Mouse (Mus musculus) hindbrain, embryonic 16.5 days (tissue): ENCODE measurements around the gene Taar7e. TPM values are rescaled to one million over a fixed set of nuclear protein-coding genes. Genes with fewer than 3 reads are reported as not detected.

ENCODE experiments used
- ATAC-seq: fragments of 200-750 bp; cut with Nextera tagmentation; 2 replicates; pipeline ENCODE4 v1.8.0; 2017; ENCODE audit warnings: moderate TSS enrichment, moderate library complexity
- H3K27ac ChIP-seq: fragments of 300-500 bp; sonication (generic); 2 replicates; pipeline ENCODE4 v1.5.1; 2014; ENCODE audit warnings: low read depth, mild to moderate bottlenecking, control low read depth, low read length, moderate library complexity
- H3K27me3 ChIP-seq: fragments of 300-500 bp; sonication (generic); replicated peaks from 2 replicates; pipeline ENCODE4 v1.6.1; 2014; ENCODE audit warnings: low read length; ENCODE audit not compliant: control insufficient read depth, insufficient read depth
- H3K36me3 ChIP-seq: fragments of 300-500 bp; sonication (generic); 2 replicates; pipeline ENCODE4 v1.6.1; 2014; ENCODE audit warnings: mild to moderate bottlenecking, low read length, moderate library complexity, mixed read lengths; ENCODE audit not compliant: control insufficient read depth, insufficient read depth
- H3K4me1 ChIP-seq: fragments of 300-500 bp; sonication (generic); 2 replicates; pipeline ENCODE4 v1.6.1; 2014; ENCODE audit warnings: low read depth, low read length; ENCODE audit not compliant: control insufficient read depth, insufficient read depth
- H3K4me2 ChIP-seq: fragments of 300-500 bp; sonication (generic); 2 replicates; pipeline ENCODE4 v1.6.1; 2014; ENCODE audit warnings: mild to moderate bottlenecking, low read length, control low read depth, moderate library complexity
- H3K4me3 ChIP-seq: fragments of 300-500 bp; sonication (generic); 2 replicates; pipeline ENCODE4 v1.5.1; 2014; ENCODE audit warnings: mild to moderate bottlenecking, low read length, control low read depth, moderate library complexity
- H3K9ac ChIP-seq: fragments of 300-500 bp; sonication (generic); 2 replicates; pipeline ENCODE4 v1.6.1; 2014; ENCODE audit warnings: low read depth, mild to moderate bottlenecking, control low read depth, low read length, moderate library complexity
- H3K9me3 ChIP-seq: fragments of 300-500 bp; sonication (generic); 2 replicates; pipeline ENCODE4 v1.6.1; 2014; ENCODE audit warnings: mild to moderate bottlenecking, low read length, moderate library complexity; ENCODE audit not compliant: control insufficient read depth
- WGBS: fragments of 180-500 bp; shearing (Covaris S2); extraction: QIAGEN DNeasy Blood & Tissue Kit; methylation state at CpG from one replicate; pipeline ENCODE4 v1.1.7; 2014; 5-methylcytosine and 5-hydroxymethylcytosine counted together
- polyA plus RNA-seq: library from polyadenylated mRNA; unstranded; fragments of >200 nt; fragmentation: Nextera tagmentation; extraction: Ambion mirVana; gene quantifications from 2 replicates; pipeline ENCODE4 v1.2.1, GENCODE M21; 2015

Taar7e gene
- polyA plus RNA-seq, result not detected in 2 replicates

- no peak for ATAC-seq
- 92% methylated on average over 2 of the region's 2 CpGs for WGBS
- Histone ChIP-seq H3K27ac (no peak within 1 kb of the TSS), H3K36me3 (no peaks in the 10 kb centered on the region), H3K27me3 (no peaks in the 10 kb centered on the region), H3K9ac (no peak within 1 kb of the TSS), H3K4me1 (no peaks in the 10 kb centered on the region), H3K9me3 (no peaks in the 10 kb centered on the region), H3K4me2 (no peak within 1 kb of the TSS), H3K4me3 (no peak within 1 kb of the TSS)
Observed at GRCm38 (mm10) chr10:24037314-24037713, at the start of gene Taar7e. TSS of gene Taar7e (plus strand) at chr10:24037614.

DNA sequence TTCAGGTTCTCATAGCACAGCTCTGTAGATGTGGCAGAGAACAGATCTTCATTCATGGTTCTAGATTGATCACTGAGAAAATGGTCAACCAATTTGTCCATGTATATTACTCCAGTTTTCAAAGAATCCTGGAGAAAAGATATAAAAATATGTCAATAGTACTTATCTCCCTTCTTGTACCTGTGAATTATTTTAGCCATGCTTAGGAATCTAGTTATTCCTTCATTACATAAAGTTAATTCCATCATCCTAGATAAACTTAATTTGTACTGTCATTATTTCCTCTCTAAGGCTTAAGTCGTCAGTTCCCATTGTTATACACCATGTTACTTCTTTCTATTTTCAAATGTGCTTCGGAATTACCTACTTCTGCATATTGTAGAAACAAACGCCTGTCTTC lies 44.0 kb upstream of the Taar7e start, which contains the start of gene Taar7a:
Taar7a (minus strand) TSS at position 101 of the 400 bp plus-strand sequence.
- H3K4me2 ChIP-seq, result no peak within 1 kb of the TSS
- 90% methylated on average over 3 of the region's 3 CpGs for WGBS
- no peak within 1 kb of the TSS for H3K4me3 ChIP-seq
- no peak within 1 kb of the TSS for H3K9ac ChIP-seq
- no peak for ATAC-seq
- no peaks in the 10 kb centered on the region for H3K4me1 ChIP-seq
- no peaks in the 10 kb centered on the region for H3K9me3 ChIP-seq
- no peaks in the 10 kb centered on the region for H3K36me3 ChIP-seq
- H3K27ac ChIP-seq, result no peak within 1 kb of the TSS
- no peaks in the 10 kb centered on the region for H3K27me3 ChIP-seq

- no peak within 1 kb of the TSS for H3K9ac ChIP-seq
- no peak within 1 kb of the TSS for H3K4me2 ChIP-seq
- WGBS, result 94% methylated on average over 1 of the region's 1 CpGs
- H3K27me3 ChIP-seq, result no peaks in the 10 kb centered on the region
- H3K36me3 ChIP-seq, result no peaks in the 10 kb centered on the region
- no peaks in the 10 kb centered on the region for H3K4me1 ChIP-seq
- H3K27ac ChIP-seq, result no peak within 1 kb of the TSS
- no peak for ATAC-seq
- H3K9me3 ChIP-seq, result no peaks in the 10 kb centered on the region
- H3K4me3 ChIP-seq, result no peak within 1 kb of the TSS
Observed at GRCm38 (mm10) chr10:23999639-24000038, 37.8 kb upstream of the Taar7e start, which contains the start of gene Taar7b. TSS of gene Taar7b (plus strand) at chr10:23999939.

GRCm38 (mm10) chr10:24006442-24006841 lies 31.0 kb upstream of the Taar7e start:
- 90% methylated on average over 1 of the region's 1 CpGs for WGBS
- Histone ChIP-seq H3K27me3 (no peaks in the 10 kb centered on the region), H3K27ac (no peak overlapping the region), H3K4me2 (no peak overlapping the region), H3K4me1 (no peaks in the 10 kb centered on the region), H3K9ac (no peak overlapping the region), H3K36me3 (no peaks in the 10 kb centered on the region), H3K4me3 (no peak overlapping the region), H3K9me3 (no peaks in the 10 kb centered on the region)
- no peak for ATAC-seq

DNA sequence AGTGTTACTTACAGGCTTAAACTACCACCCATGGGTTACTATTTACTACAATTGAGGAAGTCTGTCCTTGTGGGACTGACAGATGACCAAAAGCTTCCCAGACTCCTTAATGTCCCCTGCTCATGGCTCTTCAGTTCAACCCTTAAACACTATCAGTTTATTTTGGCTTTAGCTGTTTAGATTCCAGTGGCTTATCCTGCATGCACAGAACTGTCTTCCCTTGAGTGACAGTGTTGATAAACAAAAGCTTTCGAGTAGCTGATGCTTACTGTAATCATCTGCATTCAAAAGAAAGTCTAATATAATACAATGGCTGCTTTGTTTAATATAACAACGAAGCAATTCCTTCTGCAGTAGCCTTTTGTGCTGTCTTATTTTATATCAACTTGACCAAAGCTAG lies 30.4 kb upstream of the Taar7e start:
- no peak overlapping the region for H3K9ac ChIP-seq
- no peaks in the 10 kb centered on the region for H3K4me1 ChIP-seq
- H3K27ac ChIP-seq, result no peak overlapping the region
- ATAC-seq, result no peak
- no peak overlapping the region for H3K4me2 ChIP-seq
- H3K9me3 ChIP-seq, result no peaks in the 10 kb centered on the region
- no peaks in the 10 kb centered on the region for H3K27me3 ChIP-seq
- H3K4me3 ChIP-seq, result no peak overlapping the region
- WGBS, result 64% methylated on average over 2 of the region's 2 CpGs
- H3K36me3 ChIP-seq, result no peaks in the 10 kb centered on the region

DNA sequence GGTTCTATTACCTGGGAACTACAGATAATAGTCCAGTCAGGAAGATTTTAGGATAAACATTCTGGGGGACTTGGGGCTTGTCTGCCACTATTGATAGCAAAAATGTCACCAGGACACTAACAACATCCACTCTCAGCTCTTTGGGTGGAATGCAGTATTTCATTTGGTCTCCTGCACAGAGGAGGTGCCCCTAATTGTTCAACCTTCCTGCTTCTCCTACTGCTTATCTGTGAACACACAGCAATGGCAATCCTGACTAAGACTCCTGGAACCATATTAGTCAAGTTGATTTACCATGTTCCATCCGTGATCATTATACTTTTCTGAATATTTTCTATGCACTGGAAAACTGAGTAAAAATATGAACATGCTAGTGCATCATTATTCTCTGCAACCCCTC lies 29.3 kb upstream of the Taar7e start:
- no peaks in the 10 kb centered on the region for H3K9me3 ChIP-seq
- H3K4me1 ChIP-seq, result no peaks in the 10 kb centered on the region
- no peak overlapping the region for H3K27ac ChIP-seq
- WGBS, result 95% methylated on average over 1 of the region's 1 CpGs
- no peaks in the 10 kb centered on the region for H3K36me3 ChIP-seq
- no peak for ATAC-seq
- H3K27me3 ChIP-seq, result no peaks in the 10 kb centered on the region
- no peak overlapping the region for H3K4me3 ChIP-seq
- H3K9ac ChIP-seq, result no peak overlapping the region
- no peak overlapping the region for H3K4me2 ChIP-seq

GRCm38 (mm10) chr10:24026922-24027321 lies 10.5 kb upstream of the Taar7e start, which contains the start of gene Taar7d:
TSS of gene Taar7d (plus strand) at chr10:24027222.
- Histone ChIP-seq H3K4me3 (no peak within 1 kb of the TSS), H3K9ac (no peak within 1 kb of the TSS)
- ATAC-seq, result no peak

DNA sequence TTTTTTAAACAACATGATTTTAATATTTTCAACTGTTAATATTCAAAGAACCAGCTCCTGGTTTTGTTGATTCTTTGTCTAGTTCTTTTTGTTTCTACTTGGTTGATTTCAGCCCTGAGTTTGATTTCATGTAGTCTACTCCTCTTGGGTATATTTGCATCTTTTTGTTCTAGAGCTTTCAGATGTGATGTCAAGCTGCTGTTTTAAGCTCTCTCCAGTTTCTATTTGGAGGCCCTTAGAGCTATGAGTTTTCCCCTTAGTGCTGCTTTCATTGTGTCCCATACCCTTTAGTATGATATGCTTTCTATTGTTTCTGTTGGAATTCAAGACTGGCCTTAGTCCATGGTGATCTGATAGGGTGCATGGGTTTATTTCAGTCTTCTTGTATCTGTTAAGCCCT lies 6.1 kb upstream of the Taar7e start:
- Histone ChIP-seq H3K4me3 (no peak overlapping the region), H3K9me3 (no peaks in the 10 kb centered on the region), H3K9ac (no peak overlapping the region), H3K36me3 (no peaks in the 10 kb centered on the region), H3K27ac (no peak overlapping the region), H3K27me3 (no peaks in the 10 kb centered on the region), H3K4me2 (no peak overlapping the region), H3K4me1 (no peaks in the 10 kb centered on the region)
- ATAC-seq, result no peak

More at GRCm38 (mm10) chr10:24026922-24027321, 10.5 kb upstream of the Taar7e start, which contains the start of gene Taar7d:
- no peaks in the 10 kb centered on the region for H3K27me3 ChIP-seq
- no peaks in the 10 kb centered on the region for H3K36me3 ChIP-seq
- H3K4me2 ChIP-seq, result no peak within 1 kb of the TSS
- no peak within 1 kb of the TSS for H3K27ac ChIP-seq
- no peaks in the 10 kb centered on the region for H3K4me1 ChIP-seq
- no peaks in the 10 kb centered on the region for H3K9me3 ChIP-seq

DNA sequence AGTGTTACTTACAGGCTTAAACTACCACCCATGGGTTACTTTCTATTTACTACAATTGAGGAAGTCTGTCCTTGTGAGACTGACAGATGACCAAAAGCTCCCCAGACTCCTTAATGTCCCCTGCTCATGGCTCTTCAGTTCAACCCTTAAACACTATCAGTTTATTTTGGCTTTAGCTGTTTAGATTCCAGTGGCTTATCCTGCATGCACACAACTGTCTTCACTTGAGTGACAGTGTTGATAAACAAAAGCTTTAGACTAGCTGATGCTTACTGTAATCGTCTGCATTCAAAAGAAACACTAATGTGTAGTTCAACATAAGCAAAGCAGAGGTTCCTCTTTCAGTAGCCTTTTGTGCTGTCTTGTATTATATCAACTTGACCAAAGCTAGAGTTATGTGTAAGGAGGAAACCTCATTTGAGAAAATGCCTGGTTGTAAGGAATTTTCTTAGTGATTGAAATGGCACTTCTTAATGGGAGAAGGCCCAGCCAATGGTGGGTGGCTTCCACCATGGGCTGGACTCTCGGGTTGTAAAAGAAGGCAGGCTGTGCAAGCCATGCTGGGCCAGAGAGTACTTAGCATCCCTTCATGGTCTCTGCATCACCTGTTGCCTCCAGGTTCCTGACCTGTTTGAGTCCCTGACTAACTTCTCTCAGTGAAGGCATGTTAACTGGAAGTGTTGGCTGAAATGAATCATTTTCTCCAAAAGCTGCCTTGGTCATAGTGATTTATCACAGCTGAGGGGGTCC lies 2.9 kb downstream of the Taar7e start:
- 75% methylated on average over 2 of the region's 2 CpGs for WGBS
- no peak overlapping the region for H3K4me3 ChIP-seq
- no peak overlapping the region for H3K4me2 ChIP-seq
- ATAC-seq, result no peak
- no peaks in the 10 kb centered on the region for H3K4me1 ChIP-seq
- no peaks in the 10 kb centered on the region for H3K9me3 ChIP-seq
- no peaks in the 10 kb centered on the region for H3K36me3 ChIP-seq
- H3K27me3 ChIP-seq, result no peaks in the 10 kb centered on the region
- H3K9ac ChIP-seq, result no peak overlapping the region
- no peak overlapping the region for H3K27ac ChIP-seq
